Mouse (Mus musculus) neural tube, embryonic 13.5 days (tissue): ENCODE measurements around the gene 4933421I07Rik. TPM values are rescaled to one million over a fixed set of nuclear protein-coding genes. Genes with fewer than 3 reads are reported as not detected.

ENCODE experiments used
- ATAC-seq: fragments of 200-750 bp; cut with Nextera tagmentation; 2 replicates; pipeline ENCODE4 v1.8.0; 2017; ENCODE audit warnings: low read depth, mild to moderate bottlenecking, moderate TSS enrichment, moderate library complexity
- H3K27ac ChIP-seq: fragments of 300-500 bp; sonication (generic); replicated peaks from 2 replicates; pipeline ENCODE4 v1.5.1; 2015; ENCODE audit warnings: moderate library complexity, mild to moderate bottlenecking, inconsistent platforms
- H3K27me3 ChIP-seq: fragments of 300-500 bp; sonication (generic); 2 replicates; pipeline ENCODE4 v1.6.1; 2015; ENCODE audit warnings: mild to moderate bottlenecking, inconsistent platforms
- H3K36me3 ChIP-seq: fragments of 300-500 bp; sonication (generic); 2 replicates; pipeline ENCODE4 v1.6.1; 2015; ENCODE audit warnings: mild to moderate bottlenecking, inconsistent platforms
- H3K4me1 ChIP-seq: fragments of 300-500 bp; sonication (generic); replicated peaks from 2 replicates; pipeline ENCODE4 v1.6.1; 2015; ENCODE audit warnings: inconsistent platforms
- H3K4me2 ChIP-seq: fragments of 300-500 bp; sonication (generic); 2 replicates; pipeline ENCODE4 v1.6.1; 2015; ENCODE audit warnings: inconsistent platforms, mild to moderate bottlenecking, moderate library complexity
- H3K4me3 ChIP-seq: fragments of 300-500 bp; sonication (generic); 2 replicates; pipeline ENCODE4 v1.5.1; 2015; ENCODE audit warnings: mild to moderate bottlenecking, inconsistent platforms
- H3K9ac ChIP-seq: fragments of 300-500 bp; sonication (generic); 2 replicates; pipeline ENCODE4 v1.6.1; 2015; ENCODE audit warnings: moderate library complexity, mild to moderate bottlenecking, inconsistent platforms
- H3K9me3 ChIP-seq: fragments of 300-500 bp; sonication (generic); 2 replicates; pipeline ENCODE4 v1.6.1; 2016; ENCODE audit warnings: inconsistent platforms
- WGBS: fragments of 180-500 bp; shearing (Covaris S2); methylation state at CpG from one replicate; pipeline ENCODE4 v1.1.7; 2015; 5-methylcytosine and 5-hydroxymethylcytosine counted together
- polyA plus RNA-seq: library from polyadenylated mRNA; unstranded; fragments of >200 nt; fragmentation: Nextera tagmentation; extraction: Ambion mirVana; gene quantifications from 2 replicates; pipeline ENCODE4 v1.2.1, GENCODE M21; 2015

The 4933421I07Rik gene
- not detected in 2 replicates for polyA plus RNA-seq

GRCm38 (mm10) chr7:42447850-42448249, at the start of gene 4933421I07Rik:
Gene 4933421I07Rik (minus strand): TSS chr7:42448120.
- Histone ChIP-seq H3K27me3 (no peaks in the 10 kb centered on the region), H3K9ac (no peak within 1 kb of the TSS), H3K9me3 (peaks cover 52% of the 10 kb centered on the region), H3K36me3 (no peaks in the 10 kb centered on the region), H3K4me2 (no peak within 1 kb of the TSS), H3K4me1 (no peaks in the 10 kb centered on the region), H3K4me3 (no peak within 1 kb of the TSS), H3K27ac (no peak within 1 kb of the TSS)
- WGBS: 78% methylated on average over 5 of the region's 5 CpGs
- no peak for ATAC-seq

GRCm38 (mm10) chr7:42497356-42497755, 49.4 kb upstream of the 4933421I07Rik start:
- H3K9me3 ChIP-seq: peaks cover 28% of the 10 kb centered on the region; the same call in 1 of the 2 replicates
- no peak for ATAC-seq
- H3K4me1 ChIP-seq: no peaks in the 10 kb centered on the region
- H3K4me3 ChIP-seq: no peak overlapping the region
- peaks cover 57% of the 10 kb centered on the region for H3K36me3 ChIP-seq
- H3K27me3 ChIP-seq: no peaks in the 10 kb centered on the region
- WGBS: 94% methylated on average over 9 of the region's 9 CpGs
- no peak overlapping the region for H3K9ac ChIP-seq
- H3K27ac ChIP-seq: no peak overlapping the region
- no peak overlapping the region for H3K4me2 ChIP-seq

GRCm38 (mm10) chr7:42496202-42496601, 48.3 kb upstream of the 4933421I07Rik start:
- H3K36me3 ChIP-seq: peaks cover 53% of the 10 kb centered on the region
- H3K9ac ChIP-seq: no peak overlapping the region
- peaks cover 34% of the 10 kb centered on the region for H3K9me3 ChIP-seq
- no peak overlapping the region for H3K27ac ChIP-seq
- no peak overlapping the region for H3K4me3 ChIP-seq
- H3K4me1 ChIP-seq: no peaks in the 10 kb centered on the region
- 97% methylated on average over 1 of the region's 1 CpGs for WGBS
- H3K27me3 ChIP-seq: no peaks in the 10 kb centered on the region
- no peak overlapping the region for H3K4me2 ChIP-seq
- no peak for ATAC-seq

DNA sequence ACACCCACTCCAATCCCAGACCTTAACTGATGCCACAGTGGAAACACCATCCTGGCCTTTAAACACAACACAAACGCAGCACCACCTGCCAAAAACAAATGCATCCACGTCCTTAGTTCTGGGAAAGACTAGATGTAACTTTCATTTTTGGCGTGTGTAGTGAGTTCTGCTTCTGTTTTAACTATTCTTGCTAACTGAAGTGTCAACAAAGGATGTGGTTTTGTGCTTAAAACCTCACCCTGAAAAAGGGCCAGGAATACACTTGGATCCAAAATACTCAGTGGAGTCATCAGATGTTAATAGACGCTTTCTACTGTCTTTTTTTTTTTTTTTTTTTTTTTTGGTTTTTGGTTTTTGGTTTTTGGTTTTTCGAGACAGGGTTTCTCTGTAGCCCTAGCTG, 42.9 kb upstream of the 4933421I07Rik start:
- Histone ChIP-seq H3K36me3 (peaks cover 60% of the 10 kb centered on the region), H3K9me3 (peaks cover 38% of the 10 kb centered on the region), H3K27me3 (no peaks in the 10 kb centered on the region), H3K4me3 (no peak overlapping the region), H3K4me1 (no peaks in the 10 kb centered on the region), H3K9ac (no peak overlapping the region), H3K4me2 (no peak overlapping the region), H3K27ac (no peak overlapping the region)
- WGBS: 93% methylated on average over 5 of the region's 5 CpGs
- no peak for ATAC-seq

DNA sequence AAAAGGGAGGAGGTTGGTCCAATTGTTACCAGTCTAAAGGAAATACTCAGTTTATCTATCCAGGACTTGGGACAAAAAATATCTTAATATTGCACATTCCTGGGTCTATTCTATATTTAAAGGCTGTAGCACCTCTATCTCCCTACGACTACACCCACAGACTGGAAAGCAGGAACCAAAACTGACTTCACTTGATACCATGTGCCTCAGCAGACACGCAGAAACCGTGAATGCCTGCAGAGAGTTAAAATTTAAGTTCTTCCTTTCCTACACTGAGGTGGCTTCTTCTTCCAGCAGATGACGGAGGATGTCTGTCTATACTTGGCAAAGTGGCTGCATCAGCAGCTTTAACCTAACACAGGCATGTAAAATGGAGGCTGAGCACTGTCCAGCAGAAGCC, 42.4 kb upstream of the 4933421I07Rik start:
- Histone ChIP-seq H3K27ac (no peak overlapping the region), H3K9me3 (peaks cover 38% of the 10 kb centered on the region), H3K4me1 (no peaks in the 10 kb centered on the region), H3K4me2 (no peak overlapping the region), H3K36me3 (peaks cover 63% of the 10 kb centered on the region), H3K9ac (no peak overlapping the region), H3K27me3 (no peaks in the 10 kb centered on the region), H3K4me3 (no peak overlapping the region)
- 96% methylated on average over 4 of the region's 4 CpGs for WGBS
- ATAC-seq: no peak

- no peak overlapping the region for H3K4me2 ChIP-seq
- H3K9ac ChIP-seq: no peak overlapping the region
- no peak overlapping the region for H3K27ac ChIP-seq
- H3K9me3 ChIP-seq: peaks cover 32% of the 10 kb centered on the region
- H3K4me3 ChIP-seq: no peak overlapping the region
- no peaks in the 10 kb centered on the region for H3K36me3 ChIP-seq
- no peak for ATAC-seq
- H3K27me3 ChIP-seq: no peaks in the 10 kb centered on the region
- H3K4me1 ChIP-seq: no peaks in the 10 kb centered on the region
- 62% methylated on average over 4 of the region's 4 CpGs for WGBS
Observed at GRCm38 (mm10) chr7:42454640-42455039, 6.7 kb upstream of the 4933421I07Rik start.

DNA sequence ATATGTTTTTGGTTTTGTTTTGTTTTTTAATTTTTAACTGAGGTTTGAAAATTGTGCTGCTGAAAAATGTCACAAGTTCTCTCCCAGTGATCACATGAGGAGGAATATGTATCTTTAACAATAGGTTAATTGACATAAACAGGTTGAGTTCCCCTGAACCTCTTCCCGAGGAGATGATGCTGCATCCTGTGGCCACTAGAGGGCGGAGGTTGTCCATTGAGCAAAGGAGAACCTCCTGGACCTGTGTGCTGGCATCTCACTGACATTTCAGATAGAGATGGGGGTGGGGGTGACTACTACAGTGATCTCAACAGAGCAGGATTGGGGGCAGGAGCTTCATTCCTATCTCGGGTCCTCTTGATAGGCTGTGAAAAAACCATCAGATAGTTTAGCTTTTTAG, 2.7 kb upstream of the 4933421I07Rik start:
- H3K27me3 ChIP-seq: no peaks in the 10 kb centered on the region
- H3K9me3 ChIP-seq: peaks cover 58% of the 10 kb centered on the region
- WGBS: 30% methylated on average over 3 of the region's 3 CpGs
- H3K4me3 ChIP-seq: no peak overlapping the region
- H3K27ac ChIP-seq: no peak overlapping the region
- no peak overlapping the region for H3K9ac ChIP-seq
- no peak for ATAC-seq
- H3K4me1 ChIP-seq: no peaks in the 10 kb centered on the region
- no peaks in the 10 kb centered on the region for H3K36me3 ChIP-seq
- H3K4me2 ChIP-seq: no peak overlapping the region

DNA sequence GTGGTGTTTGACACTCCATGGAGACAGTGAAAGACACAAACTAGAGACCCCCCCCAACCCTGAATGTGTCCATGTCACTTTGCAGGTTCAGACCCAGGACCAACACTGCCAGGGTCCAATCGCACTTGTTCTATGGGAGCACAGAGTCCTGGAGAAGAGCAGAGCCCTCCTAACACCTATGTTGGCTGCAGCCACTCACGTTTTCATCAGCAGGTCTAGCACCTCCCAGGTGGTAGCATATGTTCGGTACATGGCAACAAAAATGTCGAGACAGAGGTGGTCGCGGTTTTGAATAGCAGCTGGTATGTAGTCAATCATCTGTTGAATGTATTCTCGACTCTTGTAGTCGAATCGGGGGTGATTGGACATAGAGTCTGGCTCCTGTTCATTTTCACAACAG, 568 bp downstream of the 4933421I07Rik start:
- ATAC-seq: no peak
- Histone ChIP-seq H3K4me2 (no peak overlapping the region), H3K27ac (no peak overlapping the region), H3K4me3 (no peak overlapping the region), H3K9ac (no peak overlapping the region), H3K9me3 (peaks cover 52% of the 10 kb centered on the region), H3K27me3 (no peaks in the 10 kb centered on the region), H3K36me3 (no peaks in the 10 kb centered on the region), H3K4me1 (no peaks in the 10 kb centered on the region)
- 92% methylated on average over 9 of the region's 9 CpGs for WGBS

Other genes starting within 250 kb of the 4933421I07Rik start
- gene Vmn2r61, start 188.1 kb downstream of the 4933421I07Rik start, polyA plus RNA-seq: not detected in 2 replicates
- 14.2 and 14.5 TPM in 2 replicates for gene Zfp141, start 57.6 kb upstream of the 4933421I07Rik start, polyA plus RNA-seq
- gene Gm21028, start 130.5 kb upstream of the 4933421I07Rik start, polyA plus RNA-seq: not detected in 2 replicates
- gene Zfp977, start 144.4 kb upstream of the 4933421I07Rik start, polyA plus RNA-seq: 1.7 and 2.3 TPM in 2 replicates
- 2.1 and 2.6 TPM in 2 replicates for gene Zfp976, start 194.5 kb upstream of the 4933421I07Rik start, polyA plus RNA-seq
- gene Zfp975, start 244.6 kb upstream of the 4933421I07Rik start, polyA plus RNA-seq: 6.0 and 7.5 TPM in 2 replicates